7 mouse cellular contexts compared by ENCODE assay signal in genomic region chr4:132268871-132269739, GRCm38 (mm10). TPM values are rescaled to one million over a fixed set of nuclear protein-coding genes. Genes with fewer than 3 reads are reported as not detected.
DNase-seq lines count a peak whose midpoint lies in the region; ATAC-seq and TF ChIP-seq lines count a peak whose summit lies in the region.

No protein-coding gene starts in this region.

- no peak for ATAC-seq in midbrain, embryonic 11.5 days (ENCODE audit: low FRiP score)
- no peak for ATAC-seq in midbrain, postnatal 0 days (ENCODE audit: low FRiP score)

- TF ChIP-seq CTCF in brain, embryonic 14.5 days (IDR thresholded peaks at IDR 0.05; ENCODE audit: borderline replicate concordance, extremely low read depth, insufficient read depth, insufficient read length) = peak; percentile 21; the same call in 1 of the 2 replicates
- TF ChIP-seq CTCF in midbrain, postnatal 0 days (IDR thresholded peaks at IDR 0.05) = peak; percentile 57

- WGBS in midbrain, embryonic 11.5 days = 21% methylated on average over 6 of the region's 6 CpGs
- 19% methylated on average over 6 of the region's 6 CpGs for WGBS in midbrain, embryonic 10.5 days
- WGBS in midbrain, postnatal 0 days = 17% methylated on average over 6 of the region's 6 CpGs

- no peaks in the 10 kb centered on the region for H3K36me3 ChIP-seq in midbrain, embryonic 11.5 days (ENCODE audit: control insufficient read depth, insufficient read depth, low read length)
- no peaks in the 10 kb centered on the region for H3K36me3 ChIP-seq in midbrain, embryonic 10.5 days
- H3K36me3 ChIP-seq in midbrain, postnatal 0 days (ENCODE audit: insufficient read depth, low read length) = no peaks in the 10 kb centered on the region

- no peak overlapping the region for H3K27ac ChIP-seq in midbrain, embryonic 11.5 days (ENCODE audit: low read depth, low read length)
- no peak overlapping the region for H3K27ac ChIP-seq in midbrain, embryonic 10.5 days (replicated peaks)
- peak overlapping the region; percentile 86; the same call in 1 of the 2 replicates for H3K27ac ChIP-seq in midbrain, postnatal 0 days (ENCODE audit: low read depth, low read length)

- H3K9me3 ChIP-seq in midbrain, embryonic 11.5 days (ENCODE audit: control insufficient read depth, low read length) = no peaks in the 10 kb centered on the region
- no peaks in the 10 kb centered on the region for H3K9me3 ChIP-seq in midbrain, embryonic 10.5 days (replicated peaks)
- H3K9me3 ChIP-seq in midbrain, postnatal 0 days (ENCODE audit: low read length) = no peaks in the 10 kb centered on the region

- H3K4me1 ChIP-seq in midbrain, embryonic 11.5 days (ENCODE audit: control insufficient read depth, insufficient read depth, low read length) = peaks cover 9% of the 10 kb centered on the region; the same call in 1 of the 2 replicates
- H3K4me1 ChIP-seq in midbrain, embryonic 10.5 days = peaks cover 18% of the 10 kb centered on the region
- no peaks in the 10 kb centered on the region for H3K4me1 ChIP-seq in midbrain, postnatal 0 days (ENCODE audit: insufficient read depth, low read length)

- H3K27me3 ChIP-seq in midbrain, embryonic 11.5 days (ENCODE audit: control insufficient read depth, insufficient read depth, low read length) = no peaks in the 10 kb centered on the region
- no peaks in the 10 kb centered on the region for H3K27me3 ChIP-seq in midbrain, embryonic 10.5 days (ENCODE audit: low read depth, poor library complexity, severe bottlenecking)
- no peaks in the 10 kb centered on the region for H3K27me3 ChIP-seq in midbrain, postnatal 0 days (ENCODE audit: insufficient read depth, low read length)

- H3K4me3 ChIP-seq in midbrain, embryonic 11.5 days (ENCODE audit: low read depth, low read length) = no peak overlapping the region
- H3K4me3 ChIP-seq in midbrain, embryonic 10.5 days = no peak overlapping the region
- no peak overlapping the region for H3K4me3 ChIP-seq in midbrain, postnatal 0 days (ENCODE audit: low read depth, low read length)

- peak; percentile 90 for DNase-seq in midbrain, embryonic 11.5 days (ENCODE audit: low spot score, missing footprints)
- no peak for DNase-seq in midbrain, embryonic 10.5 days (ENCODE audit: low spot score)
- DNase-seq in brain, embryonic 14.5 days (ENCODE audit: low read depth) = peak; percentile 64
- peak; percentile 77 for DNase-seq in induced T-regulatory cell, adult 2 months (ENCODE audit: low read depth)
- DNase-seq in midbrain, postnatal 0 days (ENCODE audit: low spot score) = no peak
- no peak for DNase-seq in adrenal gland, postnatal 36 days
- DNase-seq in left cerebral cortex, adult 11 months (ENCODE audit: low spot score) = no peak

- H3K4me2 ChIP-seq in midbrain, embryonic 11.5 days = no peak overlapping the region
- no peak overlapping the region for H3K4me2 ChIP-seq in midbrain, postnatal 0 days (ENCODE audit: low read depth, low read length, poor library complexity, severe bottlenecking)

- no peak for TF ChIP-seq POLR2A in brain, embryonic 14.5 days (IDR thresholded peaks at IDR 0.05; ENCODE audit: borderline replicate concordance, extremely low read depth, insufficient read depth, insufficient read length, poor library complexity, severe bottlenecking)

- H3K9ac ChIP-seq in midbrain, embryonic 11.5 days (ENCODE audit: low read length) = no peak overlapping the region
- no peak overlapping the region for H3K9ac ChIP-seq in midbrain, postnatal 0 days (replicated peaks; ENCODE audit: low read length, poor library complexity, severe bottlenecking)

RNA-seq across cellular contexts. Expression of gene Taf12, which starts 5.1 kb away (rescaled TPM):
- 67.2 and 70.5 TPM in 2 replicates for polyA plus RNA-seq in midbrain, embryonic 11.5 days (2014; fragmentation: Nextera tagmentation; extraction: Ambion mirVana)
- polyA plus RNA-seq in midbrain, embryonic 10.5 days (2016; fragmentation: Nextera tagmentation; extraction: Ambion mirVana) = 70.1 and 73.0 TPM in 2 replicates
- 24.5 and 25.8 TPM in 2 replicates for polyA plus RNA-seq in brain, embryonic 14.5 days (2012; rRNA removed)
- 9.0 and 19.8 TPM in 2 replicates for total RNA-seq in midbrain, postnatal 0 days (2014; rRNA removed)
- 30.3 and 33.1 TPM in 2 replicates for polyA plus RNA-seq in midbrain, postnatal 0 days (2015; fragmentation: Nextera tagmentation; extraction: Ambion mirVana)
- total RNA-seq in adrenal gland, postnatal 36 days (2021) = 10 to 100 TPM; 26.3 to 37.4 TPM

RNA-seq across cellular contexts. Expression of gene Gmeb1, which starts 7.7 kb away (rescaled TPM):
- polyA plus RNA-seq in midbrain, embryonic 11.5 days (2014; fragmentation: Nextera tagmentation; extraction: Ambion mirVana) = 37.0 and 39.6 TPM in 2 replicates
- 45.9 and 49.3 TPM in 2 replicates for polyA plus RNA-seq in midbrain, embryonic 10.5 days (2016; fragmentation: Nextera tagmentation; extraction: Ambion mirVana)
- polyA plus RNA-seq in brain, embryonic 14.5 days (2012; rRNA removed) = 36.4 and 43.8 TPM in 2 replicates
- total RNA-seq in midbrain, postnatal 0 days (2014; rRNA removed) = 10.6 and 21.0 TPM in 2 replicates
- 28.8 and 30.5 TPM in 2 replicates for polyA plus RNA-seq in midbrain, postnatal 0 days (2015; fragmentation: Nextera tagmentation; extraction: Ambion mirVana)
- 10 to 100 TPM; 16.4 to 20.5 TPM for total RNA-seq in adrenal gland, postnatal 36 days (2021)

RNA-seq across cellular contexts. Expression of gene Rab42, which starts 34.1 kb away (rescaled TPM):
- 0.42 and 0.59 TPM in 2 replicates for polyA plus RNA-seq in midbrain, embryonic 11.5 days (2014; fragmentation: Nextera tagmentation; extraction: Ambion mirVana)
- polyA plus RNA-seq in midbrain, embryonic 10.5 days (2016; fragmentation: Nextera tagmentation; extraction: Ambion mirVana) = 0.79 and 0.85 TPM in 2 replicates
- polyA plus RNA-seq in brain, embryonic 14.5 days (2012; rRNA removed) = 0.66 and 0.82 TPM in 2 replicates
- 0.38 and 3.3 TPM in 2 replicates for total RNA-seq in midbrain, postnatal 0 days (2014; rRNA removed)
- polyA plus RNA-seq in midbrain, postnatal 0 days (2015; fragmentation: Nextera tagmentation; extraction: Ambion mirVana) = 4.2 and 4.3 TPM in 2 replicates
- total RNA-seq in adrenal gland, postnatal 36 days (2021) = 1 to 10 TPM in 1 of 2 experiments, under 1 TPM in 1; 0.56 to 1.7 TPM

RNA-seq across cellular contexts. Expression of gene Ythdf2, which starts 57.0 kb away (rescaled TPM):
- 164 and 170 TPM in 2 replicates for polyA plus RNA-seq in midbrain, embryonic 11.5 days (2014; fragmentation: Nextera tagmentation; extraction: Ambion mirVana)
- 148 and 150 TPM in 2 replicates for polyA plus RNA-seq in midbrain, embryonic 10.5 days (2016; fragmentation: Nextera tagmentation; extraction: Ambion mirVana)
- polyA plus RNA-seq in brain, embryonic 14.5 days (2012; rRNA removed) = 46.6 and 52.2 TPM in 2 replicates
- 53.5 and 62.7 TPM in 2 replicates for total RNA-seq in midbrain, postnatal 0 days (2014; rRNA removed)
- 96.7 and 117 TPM in 2 replicates for polyA plus RNA-seq in midbrain, postnatal 0 days (2015; fragmentation: Nextera tagmentation; extraction: Ambion mirVana)
- 10 to 100 TPM; 48.1 to 57.0 TPM for total RNA-seq in adrenal gland, postnatal 36 days (2021)

Comparison
In these comparisons a context has a peak if more than half of its experiments do, and no peak if none do; other contexts are left out.
1. DNase-seq: peak in midbrain, embryonic 11.5 days (single experiment), brain, embryonic 14.5 days (single experiment) and induced T-regulatory cell, adult 2 months (single experiment); none in midbrain, embryonic 10.5 days (single experiment), midbrain, postnatal 0 days (single experiment), adrenal gland, postnatal 36 days (0 of 2) and left cerebral cortex, adult 11 months (single experiment).